Mouse (Mus musculus) forebrain, embryonic 13.5 days (tissue): ENCODE measurements around the gene Pla2g16. TPM values are rescaled to one million over a fixed set of nuclear protein-coding genes. Genes with fewer than 3 reads are reported as not detected.

Experiments
- ATAC-seq: fragments of 200-750 bp; cut with Nextera tagmentation; 2 replicates; pipeline ENCODE4 v1.8.0; 2017
- H3K27ac ChIP-seq: fragments of 300-500 bp; sonication (generic); 2 replicates; pipeline ENCODE4 v1.5.1; 2015; ENCODE audit warnings: inconsistent platforms, mild to moderate bottlenecking, moderate library complexity
- H3K27me3 ChIP-seq: fragments of 300-500 bp; sonication (generic); 2 replicates; pipeline ENCODE4 v1.6.1; 2015; ENCODE audit warnings: mild to moderate bottlenecking, inconsistent platforms
- H3K36me3 ChIP-seq: fragments of 300-500 bp; sonication (generic); 2 replicates; pipeline ENCODE4 v1.6.1; 2015; ENCODE audit warnings: mild to moderate bottlenecking, inconsistent platforms; ENCODE audit not compliant: poor library complexity, severe bottlenecking
- H3K4me1 ChIP-seq: fragments of 300-500 bp; sonication (generic); 2 replicates; pipeline ENCODE4 v1.6.1; 2015; ENCODE audit warnings: inconsistent platforms
- H3K4me2 ChIP-seq: fragments of 300-500 bp; sonication (generic); 2 replicates; pipeline ENCODE4 v1.6.1; 2015; ENCODE audit warnings: inconsistent platforms, mild to moderate bottlenecking, moderate library complexity
- H3K4me3 ChIP-seq: fragments of 300-500 bp; sonication (generic); 2 replicates; pipeline ENCODE4 v1.5.1; 2015; ENCODE audit warnings: mild to moderate bottlenecking, inconsistent platforms
- H3K9ac ChIP-seq: fragments of 300-500 bp; sonication (generic); 2 replicates; pipeline ENCODE4 v1.6.1; 2015; ENCODE audit warnings: mild to moderate bottlenecking, inconsistent platforms
- H3K9me3 ChIP-seq: fragments of 300-500 bp; sonication (generic); replicated peaks from 2 replicates; pipeline ENCODE4 v1.6.1; 2016; ENCODE audit warnings: inconsistent platforms
- WGBS: fragments of 180-500 bp; shearing (Covaris S2); methylation state at CpG from one replicate; pipeline ENCODE4 v1.1.7; 2015; 5-methylcytosine and 5-hydroxymethylcytosine counted together
- polyA plus RNA-seq: library from polyadenylated mRNA; unstranded; fragments of >200 nt; fragmentation: Nextera tagmentation; extraction: Ambion mirVana; gene quantifications from 2 replicates; pipeline ENCODE4 v1.2.1, GENCODE M21; 2015

Gene Pla2g16
- polyA plus RNA-seq, 1 experiment from 2014 or later: 6.6 TPM

GRCm38 (mm10) chr19:7601551-7601950 lies 44.3 kb downstream of the Pla2g16 start:
- Histone ChIP-seq H3K9ac (no peak overlapping the region), H3K27ac (no peak overlapping the region), H3K36me3 (no peaks in the 10 kb centered on the region), H3K4me2 (no peak overlapping the region), H3K4me1 (peaks cover 27% of the 10 kb centered on the region), H3K4me3 (no peak overlapping the region), H3K27me3 (peaks cover 7% of the 10 kb centered on the region), H3K9me3 (no peaks in the 10 kb centered on the region)
- 86% methylated on average over 4 of the region's 4 CpGs for WGBS
- ATAC-seq: no peak

GRCm38 (mm10) chr19:7604107-7604506 lies 46.8 kb downstream of the Pla2g16 start:
- Histone ChIP-seq H3K27ac (no peak overlapping the region), H3K27me3 (peaks cover 7% of the 10 kb centered on the region), H3K9ac (no peak overlapping the region), H3K9me3 (no peaks in the 10 kb centered on the region), H3K4me2 (no peak overlapping the region), H3K4me1 (peaks cover 45% of the 10 kb centered on the region), H3K4me3 (no peak overlapping the region), H3K36me3 (no peaks in the 10 kb centered on the region)
- 95% methylated on average over 10 of the region's 10 CpGs for WGBS
- no peak for ATAC-seq

GRCm38 (mm10) chr19:7605013-7605412 lies 47.8 kb downstream of the Pla2g16 start:
- peaks cover 45% of the 10 kb centered on the region for H3K4me1 ChIP-seq
- no peak for ATAC-seq
- peak overlapping the region; percentile 77 for H3K27ac ChIP-seq
- no peaks in the 10 kb centered on the region for H3K36me3 ChIP-seq
- H3K9ac ChIP-seq: no peak overlapping the region
- H3K4me3 ChIP-seq: no peak overlapping the region
- peaks cover 11% of the 10 kb centered on the region for H3K27me3 ChIP-seq
- no peak overlapping the region for H3K4me2 ChIP-seq
- no peaks in the 10 kb centered on the region for H3K9me3 ChIP-seq

- Histone ChIP-seq H3K27ac (peak overlapping the region; percentile 93), H3K27me3 (peaks cover 19% of the 10 kb centered on the region), H3K4me3 (peak overlapping the region; percentile 33), H3K9ac (peak overlapping the region; percentile 46), H3K9me3 (no peaks in the 10 kb centered on the region), H3K36me3 (no peaks in the 10 kb centered on the region), H3K4me2 (peak overlapping the region; percentile 64), H3K4me1 (peaks cover 37% of the 10 kb centered on the region)
- 2% methylated on average over 15 of the region's 15 CpGs for WGBS
- ATAC-seq: peak; percentile 93
Observed at GRCm38 (mm10) chr19:7605930-7606783, 48.9 kb downstream of the Pla2g16 start.

- Histone ChIP-seq H3K4me1 (peaks cover 40% of the 10 kb centered on the region), H3K9ac (peak within 1 kb of the TSS; percentile 46), H3K27ac (peak within 1 kb of the TSS; percentile 93), H3K9me3 (no peaks in the 10 kb centered on the region), H3K4me2 (peak within 1 kb of the TSS; percentile 64), H3K27me3 (peaks cover 27% of the 10 kb centered on the region), H3K36me3 (no peaks in the 10 kb centered on the region), H3K4me3 (peak within 1 kb of the TSS; percentile 33)
- ATAC-seq: peak; percentile 36
- WGBS: 7% methylated on average over 15 of the region's 15 CpGs
Observed at GRCm38 (mm10) chr19:7606801-7607689, 49.8 kb downstream of the Pla2g16 start, which contains the start of gene Lgals12. TSS of gene Lgals12 (minus strand) at chr19:7607193.

- peak overlapping the region; percentile 93 for H3K27ac ChIP-seq
- no peak overlapping the region for H3K9ac ChIP-seq
- H3K4me2 ChIP-seq: 0 out of 2 replicates have a peak overlapping the region, but pooled peaks have one; percentile 64
- no peaks in the 10 kb centered on the region for H3K9me3 ChIP-seq
- peaks cover 32% of the 10 kb centered on the region for H3K27me3 ChIP-seq
- no peak overlapping the region for H3K4me3 ChIP-seq
- WGBS: 78% methylated on average over 7 of the region's 7 CpGs
- peaks cover 46% of the 10 kb centered on the region for H3K4me1 ChIP-seq
- no peaks in the 10 kb centered on the region for H3K36me3 ChIP-seq
- no peak for ATAC-seq
Observed at GRCm38 (mm10) chr19:7607690-7608201, 50.5 kb downstream of the Pla2g16 start.

- H3K36me3 ChIP-seq: no peaks in the 10 kb centered on the region
- peak within 1 kb of the TSS; percentile 69 for H3K9ac ChIP-seq
- peak within 1 kb of the TSS; percentile 43 for H3K4me3 ChIP-seq
- H3K4me1 ChIP-seq: peaks cover 23% of the 10 kb centered on the region
- 2% methylated on average over 53 of the region's 54 CpGs for whole genome bisulfite sequencing
- H3K27ac ChIP-seq: no peak within 1 kb of the TSS
- H3K4me2 ChIP-seq: peak within 1 kb of the TSS; percentile 85
- no peaks in the 10 kb centered on the region for H3K9me3 ChIP-seq
- ATAC-seq: peak; percentile 77
- peaks cover 38% of the 10 kb centered on the region for H3K27me3 ChIP-seq
Observed at GRCm38 (mm10) chr19:7611942-7612757, 54.9 kb downstream of the Pla2g16 start, which contains the start of gene Hrasls5. TSS of gene Hrasls5 (plus strand) at chr19:7612541.

GRCm38 (mm10) chr19:7613151-7613550 lies 55.9 kb downstream of the Pla2g16 start:
- no peak for ATAC-seq
- Histone ChIP-seq H3K4me3 (no peak overlapping the region), H3K36me3 (no peaks in the 10 kb centered on the region), H3K4me2 (no peak overlapping the region), H3K27me3 (peaks cover 38% of the 10 kb centered on the region), H3K4me1 (peaks cover 13% of the 10 kb centered on the region), H3K9me3 (no peaks in the 10 kb centered on the region), H3K9ac (no peak overlapping the region), H3K27ac (no peak overlapping the region)
- 80% methylated on average over 7 of the region's 7 CpGs for WGBS

GRCm38 (mm10) chr19:7616231-7616930 lies 59.1 kb downstream of the Pla2g16 start:
- H3K4me3 ChIP-seq: no peak overlapping the region
- WGBS: 74% methylated on average over 5 of the region's 5 CpGs
- H3K9me3 ChIP-seq: no peaks in the 10 kb centered on the region
- ATAC-seq: no peak
- no peak overlapping the region for H3K9ac ChIP-seq
- H3K27me3 ChIP-seq: peaks cover 24% of the 10 kb centered on the region
- H3K27ac ChIP-seq: no peak overlapping the region
- peaks cover 11% of the 10 kb centered on the region for H3K4me1 ChIP-seq
- H3K4me2 ChIP-seq: no peak overlapping the region
- H3K36me3 ChIP-seq: no peaks in the 10 kb centered on the region

GRCm38 (mm10) chr19:7617085-7617484 lies 59.8 kb downstream of the Pla2g16 start:
- peaks cover 17% of the 10 kb centered on the region for H3K27me3 ChIP-seq
- WGBS: 50% methylated on average over 3 of the region's 3 CpGs
- ATAC-seq: 0 out of 2 replicates have a peak, but pooled peaks have one; percentile 3
- H3K4me1 ChIP-seq: peaks cover 5% of the 10 kb centered on the region
- no peak overlapping the region for H3K4me2 ChIP-seq
- no peak overlapping the region for H3K4me3 ChIP-seq
- H3K36me3 ChIP-seq: no peaks in the 10 kb centered on the region
- no peak overlapping the region for H3K9ac ChIP-seq
- no peaks in the 10 kb centered on the region for H3K9me3 ChIP-seq
- no peak overlapping the region for H3K27ac ChIP-seq

GRCm38 (mm10) chr19:7617696-7618095 lies 60.4 kb downstream of the Pla2g16 start:
- H3K4me2 ChIP-seq: no peak overlapping the region
- WGBS: 39% methylated on average over 7 of the region's 7 CpGs

More at GRCm38 (mm10) chr19:7617696-7618095, 60.4 kb downstream of the Pla2g16 start:
- Histone ChIP-seq H3K36me3 (no peaks in the 10 kb centered on the region), H3K9me3 (no peaks in the 10 kb centered on the region), H3K9ac (no peak overlapping the region), H3K4me3 (no peak overlapping the region), H3K4me1 (no peaks in the 10 kb centered on the region), H3K27ac (no peak overlapping the region), H3K27me3 (peaks cover 13% of the 10 kb centered on the region)
- peak; percentile 48; the same call in 1 of the 2 replicates for ATAC-seq
